Mouse (Mus musculus): ENCODE results near the gene Tmem235. TPM values are rescaled to one million over a fixed set of nuclear protein-coding genes. Genes with fewer than 3 reads are reported as not detected.

The Tmem235 gene
- polyA plus RNA-seq, 1 experiment from 2014 or later = not detected

GRCm38 (mm10) chr11:117888168-117888852, 27.8 kb downstream of the Tmem235 start:
- no peak for DNase-seq (ENCODE audit: low spot score)
- 0 out of 2 replicates have a peak overlapping the region, but pooled peaks have one; percentile 6 for H3K4me3 ChIP-seq (ENCODE audit: low read depth, low read length)

GRCm38 (mm10) chr11:117888853-117889822, 28.6 kb downstream of the Tmem235 start:
- Histone ChIP-seq H3K27me3 (ENCODE audit: control insufficient read depth, insufficient read depth, low read length) (peaks cover 17% of the 10 kb centered on the region), H3K36me3 (ENCODE audit: control insufficient read depth, insufficient read depth, low read length) (no peaks in the 10 kb centered on the region)

More at GRCm38 (mm10) chr11:117888168-117888852, 27.8 kb downstream of the Tmem235 start:
- H3K27me3 ChIP-seq (ENCODE audit: control insufficient read depth, insufficient read depth, low read length) = peaks cover 17% of the 10 kb centered on the region
- H3K4me1 ChIP-seq (replicated peaks; ENCODE audit: control insufficient read depth, insufficient read depth, low read length) = peaks cover 28% of the 10 kb centered on the region
- H3K4me2 ChIP-seq (replicated peaks; ENCODE audit: low read depth, low read length) = peak overlapping the region; percentile 45
- no peaks in the 10 kb centered on the region for H3K9me3 ChIP-seq (ENCODE audit: control insufficient read depth, low read length)
- H3K27ac ChIP-seq (ENCODE audit: low read depth, low read length) = peak overlapping the region; percentile 54; the same call in 1 of the 2 replicates
- no peaks in the 10 kb centered on the region for H3K36me3 ChIP-seq (ENCODE audit: control insufficient read depth, insufficient read depth, low read length)
- 0 out of 2 replicates have a peak, but pooled peaks have one; percentile 20 for ATAC-seq (ENCODE audit: low FRiP score)
- H3K9ac ChIP-seq (ENCODE audit: low read depth, low read length) = peak overlapping the region; percentile 37; the same call in 1 of the 2 replicates
- 9% methylated on average over 20 of the region's 20 CpGs for WGBS

GRCm38 (mm10) chr11:117889887-117890340, 29.4 kb downstream of the Tmem235 start:
- peak; percentile 50 for DNase-seq (ENCODE audit: low spot score)
- under 1% methylated on average over 11 of the region's 11 CpGs for WGBS
- peaks cover 17% of the 10 kb centered on the region for H3K27me3 ChIP-seq (ENCODE audit: control insufficient read depth, insufficient read depth, low read length)

More at GRCm38 (mm10) chr11:117888853-117889822, 28.6 kb downstream of the Tmem235 start:
- Histone ChIP-seq H3K27ac (ENCODE audit: low read depth, low read length) (peak overlapping the region; percentile 68), H3K9me3 (ENCODE audit: control insufficient read depth, low read length) (no peaks in the 10 kb centered on the region), H3K9ac (ENCODE audit: low read depth, low read length) (peak overlapping the region; percentile 37), H3K4me3 (ENCODE audit: low read depth, low read length) (0 out of 2 replicates have a peak overlapping the region, but pooled peaks have one; percentile 10), H3K4me1 (replicated peaks; ENCODE audit: control insufficient read depth, insufficient read depth, low read length) (peaks cover 28% of the 10 kb centered on the region), H3K4me2 (replicated peaks; ENCODE audit: low read depth, low read length) (peak overlapping the region; percentile 45)
- WGBS = under 1% methylated on average over 33 of the region's 33 CpGs
- ATAC-seq (ENCODE audit: low FRiP score) (peak; percentile 58), DNase-seq (ENCODE audit: low spot score) (peak; percentile 68)

GRCm38 (mm10) chr11:117890519-117891282, 30.1 kb downstream of the Tmem235 start:
- peak overlapping the region; percentile 42; the same call in 1 of the 2 replicates for H3K9ac ChIP-seq (ENCODE audit: low read depth, low read length)
- peaks cover 28% of the 10 kb centered on the region for H3K4me1 ChIP-seq (replicated peaks; ENCODE audit: control insufficient read depth, insufficient read depth, low read length)
- ATAC-seq (ENCODE audit: low FRiP score) = peak; percentile 20; the same call in 1 of the 2 replicates
- no peaks in the 10 kb centered on the region for H3K36me3 ChIP-seq (ENCODE audit: control insufficient read depth, insufficient read depth, low read length)
- no peak overlapping the region for H3K4me3 ChIP-seq (ENCODE audit: low read depth, low read length)
- H3K27me3 ChIP-seq (ENCODE audit: control insufficient read depth, insufficient read depth, low read length) = peaks cover 17% of the 10 kb centered on the region
- H3K27ac ChIP-seq (ENCODE audit: low read depth, low read length) = 0 out of 2 replicates have a peak overlapping the region, but pooled peaks have one; percentile 68
- 16% methylated on average over 13 of the region's 13 CpGs for WGBS
- H3K4me2 ChIP-seq (replicated peaks; ENCODE audit: low read depth, low read length) = 0 out of 2 replicates have a peak overlapping the region, but pooled peaks have one; percentile 5
- peak; percentile 29 for DNase-seq (ENCODE audit: low spot score)
- no peaks in the 10 kb centered on the region for H3K9me3 ChIP-seq (ENCODE audit: control insufficient read depth, low read length)

More at GRCm38 (mm10) chr11:117889887-117890340, 29.4 kb downstream of the Tmem235 start:
- peaks cover 28% of the 10 kb centered on the region for H3K4me1 ChIP-seq (replicated peaks; ENCODE audit: control insufficient read depth, insufficient read depth, low read length)
- peak overlapping the region; percentile 68 for H3K27ac ChIP-seq (ENCODE audit: low read depth, low read length)
- H3K9me3 ChIP-seq (ENCODE audit: control insufficient read depth, low read length) = no peaks in the 10 kb centered on the region
- H3K9ac ChIP-seq (ENCODE audit: low read depth, low read length) = peak overlapping the region; percentile 20; the same call in 1 of the 2 replicates
- peak; percentile 62; the same call in 1 of the 2 replicates for ATAC-seq (ENCODE audit: low FRiP score)
- H3K4me2 ChIP-seq (replicated peaks; ENCODE audit: low read depth, low read length) = peak overlapping the region; percentile 45
- no peaks in the 10 kb centered on the region for H3K36me3 ChIP-seq (ENCODE audit: control insufficient read depth, insufficient read depth, low read length)
- H3K4me3 ChIP-seq (ENCODE audit: low read depth, low read length) = no peak overlapping the region

- no peak for ATAC-seq (ENCODE audit: low FRiP score)
- H3K4me2 ChIP-seq (replicated peaks; ENCODE audit: low read depth, low read length) = no peak overlapping the region
- peaks cover 17% of the 10 kb centered on the region for H3K27me3 ChIP-seq (ENCODE audit: control insufficient read depth, insufficient read depth, low read length)
- no peak overlapping the region for H3K27ac ChIP-seq (ENCODE audit: low read depth, low read length)
- H3K4me1 ChIP-seq (replicated peaks; ENCODE audit: control insufficient read depth, insufficient read depth, low read length) = peaks cover 28% of the 10 kb centered on the region
- H3K4me3 ChIP-seq (ENCODE audit: low read depth, low read length) = no peak overlapping the region
- no peak overlapping the region for H3K9ac ChIP-seq (ENCODE audit: low read depth, low read length)
- no peaks in the 10 kb centered on the region for H3K36me3 ChIP-seq (ENCODE audit: control insufficient read depth, insufficient read depth, low read length)
- no peak for DNase-seq (ENCODE audit: low spot score)
- H3K9me3 ChIP-seq (ENCODE audit: control insufficient read depth, low read length) = no peaks in the 10 kb centered on the region
- 91% methylated on average over 19 of the region's 19 CpGs for WGBS
Measured at GRCm38 (mm10) chr11:117891581-117892175, 31.1 kb downstream of the Tmem235 start.

- WGBS = 62% methylated on average over 6 of the region's 6 CpGs
Measured at GRCm38 (mm10) chr11:117892199-117892598, 31.6 kb downstream of the Tmem235 start.

GRCm38 (mm10) chr11:117894676-117895075, 34.1 kb downstream of the Tmem235 start:
- Histone ChIP-seq H3K4me1 (replicated peaks; ENCODE audit: control insufficient read depth, insufficient read depth, low read length) (peaks cover 14% of the 10 kb centered on the region), H3K36me3 (ENCODE audit: control insufficient read depth, insufficient read depth, low read length) (no peaks in the 10 kb centered on the region), H3K27ac (ENCODE audit: low read depth, low read length) (no peak overlapping the region), H3K9ac (ENCODE audit: low read depth, low read length) (no peak overlapping the region), H3K27me3 (ENCODE audit: control insufficient read depth, insufficient read depth, low read length) (peaks cover 10% of the 10 kb centered on the region), H3K4me2 (replicated peaks; ENCODE audit: low read depth, low read length) (no peak overlapping the region), H3K4me3 (ENCODE audit: low read depth, low read length) (no peak overlapping the region), H3K9me3 (ENCODE audit: control insufficient read depth, low read length) (no peaks in the 10 kb centered on the region)
- no peak for DNase-seq (ENCODE audit: low spot score)
- WGBS = 66% methylated on average over 10 of the region's 10 CpGs
- no peak for ATAC-seq (ENCODE audit: low FRiP score)

More at GRCm38 (mm10) chr11:117892199-117892598, 31.6 kb downstream of the Tmem235 start:
- Histone ChIP-seq H3K4me3 (ENCODE audit: low read depth, low read length) (no peak overlapping the region; the same call in 1 of the 2 replicates), H3K27me3 (ENCODE audit: control insufficient read depth, insufficient read depth, low read length) (peaks cover 17% of the 10 kb centered on the region), H3K36me3 (ENCODE audit: control insufficient read depth, insufficient read depth, low read length) (no peaks in the 10 kb centered on the region), H3K4me2 (replicated peaks; ENCODE audit: low read depth, low read length) (no peak overlapping the region), H3K4me1 (replicated peaks; ENCODE audit: control insufficient read depth, insufficient read depth, low read length) (peaks cover 28% of the 10 kb centered on the region), H3K27ac (ENCODE audit: low read depth, low read length) (no peak overlapping the region), H3K9ac (ENCODE audit: low read depth, low read length) (no peak overlapping the region), H3K9me3 (ENCODE audit: control insufficient read depth, low read length) (no peaks in the 10 kb centered on the region)
- no peak for DNase-seq (ENCODE audit: low spot score)
- ATAC-seq (ENCODE audit: low FRiP score) = no peak
